In the genomic region with DNA sequence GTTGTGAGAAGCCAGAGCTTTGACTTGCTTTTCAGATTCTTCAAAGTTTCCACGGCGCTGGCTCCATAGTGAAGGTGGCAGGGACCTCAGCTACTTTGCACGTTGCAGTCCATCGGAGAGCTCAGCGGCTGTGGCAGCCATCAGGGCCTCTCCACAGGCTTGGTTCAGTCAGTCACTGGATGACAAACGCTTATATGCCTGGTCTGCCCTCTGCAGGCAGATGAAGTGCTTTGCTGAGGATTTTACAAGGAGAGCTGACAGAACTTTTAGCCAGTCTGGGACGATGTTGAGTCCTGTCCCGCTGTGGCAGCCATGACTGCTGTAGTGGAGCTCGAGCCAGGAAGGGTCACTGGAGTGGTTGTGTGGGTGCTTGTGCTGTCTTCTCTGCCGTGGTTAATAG, we compare ENCODE assay signal across 10 mouse cellular contexts.
DNase-seq lines count a peak whose midpoint lies in the region; ATAC-seq and TF ChIP-seq lines count a peak whose summit lies in the region.
"Had no signal": no experiment of that assay in that cellular context is flagged by ENCODE, and none has a peak within 500 bp of the region (broad histone marks: within the 10 kb centered on the region; RNA-seq: fewer than 3 reads in every experiment).

No protein-coding gene starts in this region.

- no peak for TF ChIP-seq EP300 in heart, postnatal 0 days (IDR thresholded peaks at IDR 0.05; ENCODE audit: low read depth)

- H3K4me1 ChIP-seq in heart, postnatal 0 days (ENCODE audit: control insufficient read depth, insufficient read depth): no peaks in the 10 kb centered on the region
- H3K4me1 ChIP-seq in hindbrain, embryonic 12.5 days: no peaks in the 10 kb centered on the region
- H3K4me1 ChIP-seq in stomach, embryonic 16.5 days (ENCODE audit: control insufficient read depth, insufficient read depth, low read length): peaks cover 13% of the 10 kb centered on the region; the same call in 1 of the 2 replicates
- H3K4me1 ChIP-seq: limb, embryonic 13.5 days had no signal

- no peak overlapping the region for H3K4me3 ChIP-seq in heart, postnatal 0 days (ENCODE audit: low read depth, low read length)
- no peak overlapping the region for H3K4me3 ChIP-seq in hindbrain, embryonic 12.5 days
- H3K4me3 ChIP-seq in stomach, embryonic 16.5 days (replicated peaks; ENCODE audit: low read length): no peak overlapping the region
- H3K4me3 ChIP-seq: limb, embryonic 13.5 days had no signal

- no peaks in the 10 kb centered on the region for H3K9me3 ChIP-seq in heart, postnatal 0 days (replicated peaks; ENCODE audit: control insufficient read depth, low read length)
- no peaks in the 10 kb centered on the region for H3K9me3 ChIP-seq in hindbrain, embryonic 12.5 days (replicated peaks)
- H3K9me3 ChIP-seq in stomach, embryonic 16.5 days (replicated peaks; ENCODE audit: control insufficient read depth, low read length): no peaks in the 10 kb centered on the region
- H3K9me3 ChIP-seq: limb, embryonic 13.5 days had no signal

- TF ChIP-seq CTCF in heart, postnatal 0 days (IDR thresholded peaks at IDR 0.05; ENCODE audit: low read depth): peak; percentile 69

- H3K27ac ChIP-seq in heart, postnatal 0 days (ENCODE audit: low read depth): no peak overlapping the region
- no peak overlapping the region for H3K27ac ChIP-seq in hindbrain, embryonic 12.5 days
- no peak overlapping the region for H3K27ac ChIP-seq in stomach, embryonic 16.5 days (ENCODE audit: low read length)
- H3K27ac ChIP-seq: limb, embryonic 13.5 days had no signal

- H3K4me2 ChIP-seq in heart, postnatal 0 days (ENCODE audit: low read depth, low read length): no peak overlapping the region
- H3K4me2 ChIP-seq in hindbrain, embryonic 12.5 days (replicated peaks): no peak overlapping the region
- H3K4me2 ChIP-seq in stomach, embryonic 16.5 days (ENCODE audit: low read depth, low read length): no peak overlapping the region
- H3K4me2 ChIP-seq: limb, embryonic 13.5 days had no signal

- no peak overlapping the region for H3K9ac ChIP-seq in heart, postnatal 0 days (replicated peaks; ENCODE audit: low read depth, low read length)
- no peak overlapping the region for H3K9ac ChIP-seq in hindbrain, embryonic 12.5 days
- H3K9ac ChIP-seq in stomach, embryonic 16.5 days (ENCODE audit: low read length): no peak overlapping the region
- H3K9ac ChIP-seq: limb, embryonic 13.5 days had no signal

- peaks cover 32% of the 10 kb centered on the region for H3K36me3 ChIP-seq in heart, postnatal 0 days (replicated peaks; ENCODE audit: control insufficient read depth, insufficient read depth, low read length)
- peaks cover 29% of the 10 kb centered on the region for H3K36me3 ChIP-seq in hindbrain, embryonic 12.5 days
- no peaks in the 10 kb centered on the region; the same call in 1 of the 2 replicates for H3K36me3 ChIP-seq in stomach, embryonic 16.5 days (ENCODE audit: control insufficient read depth, insufficient read depth, low read length)

- ATAC-seq in heart, postnatal 0 days (ENCODE audit: insufficient read depth, low read depth): peak; percentile 66; the same call in 1 of the 2 replicates
- 0 out of 2 replicates have a peak, but pooled peaks have one; percentile 13 for ATAC-seq in hindbrain, embryonic 12.5 days (ENCODE audit: low FRiP score)
- peak; percentile 44; the same call in 1 of the 2 replicates for ATAC-seq in stomach, embryonic 16.5 days (ENCODE audit: insufficient read depth, low FRiP score)
- ATAC-seq: Patski had no signal

- no peaks in the 10 kb centered on the region for H3K27me3 ChIP-seq in heart, postnatal 0 days (ENCODE audit: control insufficient read depth, insufficient read depth, low read length)
- H3K27me3 ChIP-seq in hindbrain, embryonic 12.5 days: no peaks in the 10 kb centered on the region
- no peaks in the 10 kb centered on the region for H3K27me3 ChIP-seq in stomach, embryonic 16.5 days (ENCODE audit: control insufficient read depth, insufficient read depth, low read length)
- H3K27me3 ChIP-seq: limb, embryonic 13.5 days; Patski had no signal

- DNase-seq in heart, postnatal 0 days (ENCODE audit: low spot score): peak; percentile 60
- DNase-seq in heart, postnatal 25 days (ENCODE audit: low spot score): no peak
- DNase-seq in right cerebral cortex, postnatal 4 days: peak; percentile 25
- no peak for DNase-seq in right cerebral cortex, postnatal 14 days
- DNase-seq in frontal cortex, postnatal 14 days (ENCODE audit: low spot score in 2 of 2): no peak
- DNase-seq in left cerebral cortex, adult 18-20 months (ENCODE audit: low spot score in 2 of 2): no peak

- intact Hi-C loops in heart, postnatal 25 days (cut with DNase I): loop anchor here (10.0 kb wide), 2 partner anchors 305 to 395 kb away; no protein-coding TSS in a partner anchor

- WGBS in heart, postnatal 0 days: 44% methylated on average over 10 of the region's 10 CpGs
- 60% methylated on average over 10 of the region's 10 CpGs for WGBS in hindbrain, embryonic 12.5 days
- 66% methylated on average over 10 of the region's 10 CpGs for WGBS in stomach, embryonic 16.5 days

Comparison
In these comparisons a context has a peak if more than half of its experiments do, and no peak if none do; other contexts are left out.
1. DNase-seq: peak in heart, postnatal 0 days (single experiment) and right cerebral cortex, postnatal 4 days (single experiment); none in heart, postnatal 25 days (single experiment), right cerebral cortex, postnatal 14 days (single experiment), frontal cortex, postnatal 14 days (0 of 2) and left cerebral cortex, adult 18-20 months (0 of 2).
2. ATAC-seq: peak in every context shown above with its lines; median percentile 66 in heart, postnatal 0 days; 44 in stomach, embryonic 16.5 days; 13 in hindbrain, embryonic 12.5 days.